ENCODE assay signal across 24 mouse cellular contexts in the genomic region with DNA sequence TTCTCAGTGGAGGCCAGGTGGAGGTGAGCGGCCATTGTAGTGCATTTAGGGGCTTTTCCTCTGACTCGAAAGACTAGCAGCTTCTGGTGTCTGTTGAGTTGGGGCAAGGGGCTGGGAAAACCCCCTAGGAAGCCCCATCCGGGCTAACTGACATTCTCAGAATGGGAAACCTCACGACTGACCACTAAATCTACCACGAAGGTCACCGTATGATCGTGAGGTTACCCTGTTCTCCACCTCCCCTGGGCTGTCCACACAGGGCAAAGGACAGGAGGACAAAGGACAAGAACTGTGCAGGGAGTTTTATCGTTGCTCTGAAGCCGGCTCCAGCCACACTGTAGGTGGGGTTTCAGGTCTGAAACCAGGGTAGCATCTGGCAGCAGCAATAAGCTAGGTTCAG. TPM values are rescaled to one million over a fixed set of nuclear protein-coding genes. Genes with fewer than 3 reads are reported as not detected.
DNase-seq lines count a peak whose midpoint lies in the region; ATAC-seq and TF ChIP-seq lines count a peak whose summit lies in the region.
"Had no signal": no experiment of that assay in that cellular context is flagged by ENCODE, and none has a peak within 500 bp of the region (broad histone marks: within the 10 kb centered on the region; RNA-seq: fewer than 3 reads in every experiment).

No protein-coding gene starts in this region.

- H3K79me2 ChIP-seq in liver, adult 2 months (ENCODE audit: control insufficient read depth, insufficient read depth, low read length) = no peaks in the 10 kb centered on the region

- 90% methylated on average over 9 of the region's 9 CpGs for WGBS in forebrain, embryonic 11.5 days
- 89% methylated on average over 9 of the region's 9 CpGs for WGBS in forebrain, embryonic 13.5 days
- 34% methylated on average over 9 of the region's 9 CpGs for WGBS in liver, adult 2 months
- WGBS in liver, embryonic 13.5 days (ENCODE audit: insufficient replicate concordance) = 43% methylated on average over 9 of the region's 9 CpGs
- 87% methylated on average over 9 of the region's 9 CpGs for WGBS in hindbrain, embryonic 14.5 days
- 84% methylated on average over 9 of the region's 9 CpGs for WGBS in heart, embryonic 12.5 days

- H3K27ac ChIP-seq in forebrain, embryonic 11.5 days (ENCODE audit: low read depth, low read length) = no peak overlapping the region
- H3K27ac ChIP-seq in forebrain, embryonic 13.5 days = no peak overlapping the region
- peak overlapping the region; percentile 79 for H3K27ac ChIP-seq in liver, adult 2 months (replicated peaks; ENCODE audit: insufficient read depth, low read depth, low read length)
- no peak overlapping the region; the same call in 1 of the 2 replicates for H3K27ac ChIP-seq in liver, embryonic 13.5 days
- no peak overlapping the region for H3K27ac ChIP-seq in hindbrain, embryonic 14.5 days
- no peak overlapping the region for H3K27ac ChIP-seq in heart, embryonic 12.5 days (ENCODE audit: poor library complexity, severe bottlenecking)
- H3K27ac ChIP-seq: embryonic facial prominence, embryonic 12.5 days; forebrain, embryonic 15.5 days; left cerebral cortex, adult 2 months had no signal

- ATAC-seq in forebrain, embryonic 11.5 days (replicated peaks; ENCODE audit: low FRiP score) = no peak
- no peak for ATAC-seq in forebrain, embryonic 13.5 days
- ATAC-seq in liver, embryonic 13.5 days (ENCODE audit: low read depth) = peak; percentile 70
- no peak for ATAC-seq in hindbrain, embryonic 14.5 days (ENCODE audit: low FRiP score)
- ATAC-seq in heart, embryonic 12.5 days (ENCODE audit: insufficient number of reproducible peaks, low FRiP score) = no peak
- ATAC-seq: forebrain, embryonic 15.5 days; inflammation-experienced regulatory T-cells, adult 6 months had no signal

- no peak overlapping the region for H3K4me3 ChIP-seq in forebrain, embryonic 11.5 days (ENCODE audit: low read depth, low read length)
- H3K4me3 ChIP-seq in forebrain, embryonic 13.5 days = no peak overlapping the region
- H3K4me3 ChIP-seq in liver, adult 2 months (ENCODE audit: insufficient read depth, low read depth, low read length) = no peak overlapping the region
- H3K4me3 ChIP-seq in liver, embryonic 13.5 days (replicated peaks) = no peak overlapping the region
- H3K4me3 ChIP-seq in hindbrain, embryonic 14.5 days (replicated peaks; ENCODE audit: low read length) = no peak overlapping the region
- H3K4me3 ChIP-seq in heart, embryonic 12.5 days = no peak overlapping the region
- H3K4me3 ChIP-seq: embryonic facial prominence, embryonic 12.5 days; erythroblast, embryonic 14.5 days; forebrain, embryonic 15.5 days; left cerebral cortex, adult 2 months; megakaryocyte, embryonic 14.5 days had no signal

- TF ChIP-seq CTCF in liver, adult 2 months (IDR thresholded peaks at IDR 0.05; ENCODE audit: low read depth, low read length) = no peak

- DNase-seq in forebrain, embryonic 11.5 days (ENCODE audit: low spot score) = peak; percentile 38
- DNase-seq in liver, adult 2 months (ENCODE audit: extremely low read depth, low read depth, low spot score) = peak; percentile 84
- no peak for DNase-seq in liver
- no peak for DNase-seq in liver, embryonic 13.5 days
- no peak for DNase-seq in hindbrain, embryonic 14.5 days (ENCODE audit: low spot score)
- DNase-seq in ovary, postnatal 36 days (ENCODE audit: low spot score) = no peak
- DNase-seq: adrenal gland, postnatal 36 days; cerebellum, adult 9-10 months; heart, postnatal 10 days; left cerebral cortex, postnatal 4 days; lung, adult 18-20 months; lung, postnatal 14 days; midbrain, embryonic 14.5 days; spleen, adult 18-20 months; thymus, postnatal 25 days had no signal

- no peaks in the 10 kb centered on the region for H3K9me3 ChIP-seq in forebrain, embryonic 11.5 days (ENCODE audit: control insufficient read depth, low read length)
- H3K9me3 ChIP-seq in forebrain, embryonic 13.5 days (replicated peaks) = no peaks in the 10 kb centered on the region
- H3K9me3 ChIP-seq in liver, embryonic 13.5 days (replicated peaks) = no peaks in the 10 kb centered on the region
- no peaks in the 10 kb centered on the region for H3K9me3 ChIP-seq in hindbrain, embryonic 14.5 days (ENCODE audit: control insufficient read depth, low read length)
- H3K9me3 ChIP-seq in heart, embryonic 12.5 days (replicated peaks) = no peaks in the 10 kb centered on the region
- H3K9me3 ChIP-seq: embryonic facial prominence, embryonic 12.5 days; forebrain, embryonic 15.5 days; megakaryocyte, embryonic 14.5 days had no signal

- no peaks in the 10 kb centered on the region for H3K27me3 ChIP-seq in forebrain, embryonic 11.5 days (ENCODE audit: control insufficient read depth, insufficient read depth, low read length)
- no peaks in the 10 kb centered on the region for H3K27me3 ChIP-seq in forebrain, embryonic 13.5 days
- no peaks in the 10 kb centered on the region for H3K27me3 ChIP-seq in liver, adult 2 months (ENCODE audit: control insufficient read depth, insufficient read depth, low read length)
- no peaks in the 10 kb centered on the region for H3K27me3 ChIP-seq in liver, embryonic 13.5 days
- H3K27me3 ChIP-seq in hindbrain, embryonic 14.5 days (ENCODE audit: control insufficient read depth, insufficient read depth, low read length) = no peaks in the 10 kb centered on the region
- no peaks in the 10 kb centered on the region for H3K27me3 ChIP-seq in heart, embryonic 12.5 days (replicated peaks)
- H3K27me3 ChIP-seq: embryonic facial prominence, embryonic 12.5 days; forebrain, embryonic 15.5 days had no signal

- H3K4me2 ChIP-seq in forebrain, embryonic 11.5 days (ENCODE audit: low read depth, low read length, severe bottlenecking) = no peak overlapping the region
- no peak overlapping the region for H3K4me2 ChIP-seq in forebrain, embryonic 13.5 days
- H3K4me2 ChIP-seq in liver, embryonic 13.5 days = no peak overlapping the region
- H3K4me2 ChIP-seq in hindbrain, embryonic 14.5 days (replicated peaks) = no peak overlapping the region
- no peak overlapping the region for H3K4me2 ChIP-seq in heart, embryonic 12.5 days
- H3K4me2 ChIP-seq: embryonic facial prominence, embryonic 12.5 days; forebrain, embryonic 15.5 days had no signal

- H3K9ac ChIP-seq in forebrain, embryonic 11.5 days (ENCODE audit: low read length) = no peak overlapping the region
- H3K9ac ChIP-seq in forebrain, embryonic 13.5 days = no peak overlapping the region
- 0 out of 2 replicates have a peak overlapping the region, but pooled peaks have one; percentile 6 for H3K9ac ChIP-seq in liver, adult 2 months (ENCODE audit: low read depth, low read length)
- H3K9ac ChIP-seq in liver, embryonic 13.5 days = no peak overlapping the region
- no peak overlapping the region for H3K9ac ChIP-seq in hindbrain, embryonic 14.5 days
- no peak overlapping the region for H3K9ac ChIP-seq in heart, embryonic 12.5 days
- H3K9ac ChIP-seq: embryonic facial prominence, embryonic 12.5 days; forebrain, embryonic 15.5 days had no signal

- no peak for TF ChIP-seq POLR2A in liver, adult 2 months (IDR thresholded peaks at IDR 0.05; ENCODE audit: extremely low read depth, insufficient read depth, low read length)

- H3K4me1 ChIP-seq in forebrain, embryonic 11.5 days (replicated peaks; ENCODE audit: control insufficient read depth, insufficient read depth, low read length) = peaks cover 3% of the 10 kb centered on the region; the same call in 1 of the 2 replicates
- H3K4me1 ChIP-seq in forebrain, embryonic 13.5 days = peaks cover 28% of the 10 kb centered on the region
- peaks cover 21% of the 10 kb centered on the region for H3K4me1 ChIP-seq in liver, adult 2 months (ENCODE audit: control insufficient read depth, insufficient read depth, low read length)
- H3K4me1 ChIP-seq in liver, embryonic 13.5 days (replicated peaks) = peaks cover 19% of the 10 kb centered on the region
- H3K4me1 ChIP-seq in hindbrain, embryonic 14.5 days (replicated peaks; ENCODE audit: control insufficient read depth, insufficient read depth, low read length) = peaks cover 18% of the 10 kb centered on the region
- H3K4me1 ChIP-seq in heart, embryonic 12.5 days (replicated peaks) = peaks cover 25% of the 10 kb centered on the region

- H3K36me3 ChIP-seq in forebrain, embryonic 11.5 days (ENCODE audit: control insufficient read depth, insufficient read depth, low read length) = no peaks in the 10 kb centered on the region
- H3K36me3 ChIP-seq in forebrain, embryonic 13.5 days (ENCODE audit: poor library complexity, severe bottlenecking) = 0 out of 2 replicates have a peak, but pooled peaks cover 2% of the 10 kb centered on the region
- no peaks in the 10 kb centered on the region for H3K36me3 ChIP-seq in liver, adult 2 months (ENCODE audit: control insufficient read depth, insufficient read depth, low read length)
- no peaks in the 10 kb centered on the region for H3K36me3 ChIP-seq in liver, embryonic 13.5 days
- no peaks in the 10 kb centered on the region for H3K36me3 ChIP-seq in hindbrain, embryonic 14.5 days (replicated peaks; ENCODE audit: control insufficient read depth, insufficient read depth)
- no peaks in the 10 kb centered on the region for H3K36me3 ChIP-seq in heart, embryonic 12.5 days
- H3K36me3 ChIP-seq: embryonic facial prominence, embryonic 12.5 days; forebrain, embryonic 15.5 days had no signal

RNA-seq across cellular contexts. Expression of a gene that starts 1.8 kb away (rescaled TPM):
- 22.8 and 23.8 TPM in 2 replicates for polyA plus RNA-seq in forebrain, embryonic 11.5 days (2014; fragmentation: Nextera tagmentation; extraction: Ambion mirVana)
- 37.1 and 39.8 TPM in 2 replicates for polyA plus RNA-seq in forebrain, embryonic 13.5 days (2015; fragmentation: Nextera tagmentation; extraction: Ambion mirVana)
- total RNA-seq in liver, adult 2 months (2014; rRNA removed) = 0.37 and 0.40 TPM in 2 replicates
- 0.05 and 0.24 TPM in 2 replicates for polyA plus RNA-seq in liver, adult 2 months (2012; rRNA removed)
- 0.81 and 0.92 TPM in 2 replicates for polyA plus RNA-seq in liver, embryonic 13.5 days (2015; fragmentation: Nextera tagmentation; extraction: Ambion mirVana)
- polyA plus RNA-seq in hindbrain, embryonic 14.5 days (2014; fragmentation: Nextera tagmentation; extraction: Ambion mirVana) = 44.3 and 44.5 TPM in 2 replicates
- polyA plus RNA-seq in heart, embryonic 12.5 days (2016; fragmentation: Nextera tagmentation; extraction: Ambion mirVana) = 6.5 and 6.7 TPM in 2 replicates
- polyA plus RNA-seq: erythroblast, embryonic 14.5 days had no signal

RNA-seq across cellular contexts. Expression of a gene that starts 30.9 kb away (rescaled TPM):
- 0.35 and 0.63 TPM in 2 replicates for polyA plus RNA-seq in forebrain, embryonic 11.5 days (2014; fragmentation: Nextera tagmentation; extraction: Ambion mirVana)
- 0.29 and 0.40 TPM in 2 replicates for polyA plus RNA-seq in forebrain, embryonic 13.5 days (2015; fragmentation: Nextera tagmentation; extraction: Ambion mirVana)
- total RNA-seq in liver, adult 2 months (2014; rRNA removed) = 1.0 and 2.2 TPM in 2 replicates
- polyA plus RNA-seq in liver, adult 2 months (2012; rRNA removed) = 0.51 and 1.1 TPM in 2 replicates
- 0.02 and 0.05 TPM in 2 replicates for polyA plus RNA-seq in liver, embryonic 13.5 days (2015; fragmentation: Nextera tagmentation; extraction: Ambion mirVana)
- polyA plus RNA-seq in hindbrain, embryonic 14.5 days (2014; fragmentation: Nextera tagmentation; extraction: Ambion mirVana) = 0.62 and 0.69 TPM in 2 replicates
- 0.17 and 0.62 TPM in 2 replicates for polyA plus RNA-seq in heart, embryonic 12.5 days (2016; fragmentation: Nextera tagmentation; extraction: Ambion mirVana)
- total RNA-seq: MEL had no signal
- polyA plus RNA-seq: erythroblast, embryonic 14.5 days had no signal

RNA-seq across cellular contexts. Expression of a gene that starts 37.2 kb away (rescaled TPM):
- polyA plus RNA-seq in forebrain, embryonic 11.5 days (2014; fragmentation: Nextera tagmentation; extraction: Ambion mirVana) = 69.1 and 71.3 TPM in 2 replicates
- 51.9 and 56.4 TPM in 2 replicates for polyA plus RNA-seq in forebrain, embryonic 13.5 days (2015; fragmentation: Nextera tagmentation; extraction: Ambion mirVana)
- 16.4 and 19.4 TPM in 2 replicates for total RNA-seq in liver, adult 2 months (2014; rRNA removed)
- polyA plus RNA-seq in liver, adult 2 months (2012; rRNA removed) = 20.0 and 24.5 TPM in 2 replicates
- 41.0 and 44.8 TPM in 2 replicates for polyA plus RNA-seq in liver, embryonic 13.5 days (2015; fragmentation: Nextera tagmentation; extraction: Ambion mirVana)
- polyA plus RNA-seq in hindbrain, embryonic 14.5 days (2014; fragmentation: Nextera tagmentation; extraction: Ambion mirVana) = 46.0 and 50.4 TPM in 2 replicates
- polyA plus RNA-seq in heart, embryonic 12.5 days (2016; fragmentation: Nextera tagmentation; extraction: Ambion mirVana) = 37.9 and 41.6 TPM in 2 replicates

RNA-seq across cellular contexts. Expression of a gene that starts 53.6 kb away (rescaled TPM):
- 0.15 TPM in 1 of 2 replicates, not detected in the other for polyA plus RNA-seq in forebrain, embryonic 11.5 days (2014; fragmentation: Nextera tagmentation; extraction: Ambion mirVana)
- polyA plus RNA-seq in forebrain, embryonic 13.5 days (2015; fragmentation: Nextera tagmentation; extraction: Ambion mirVana) = 0.74 and 1.4 TPM in 2 replicates
- 0.09 TPM in 1 of 2 replicates, not detected in the other for total RNA-seq in liver, adult 2 months (2014; rRNA removed)
- polyA plus RNA-seq in liver, adult 2 months (2012; rRNA removed) = 0.07 and 0.12 TPM in 2 replicates
- polyA plus RNA-seq in liver, embryonic 13.5 days (2015; fragmentation: Nextera tagmentation; extraction: Ambion mirVana) = 0.08 and 0.15 TPM in 2 replicates
- 16.1 and 17.9 TPM in 2 replicates for polyA plus RNA-seq in hindbrain, embryonic 14.5 days (2014; fragmentation: Nextera tagmentation; extraction: Ambion mirVana)
- 0.21 and 0.24 TPM in 2 replicates for polyA plus RNA-seq in heart, embryonic 12.5 days (2016; fragmentation: Nextera tagmentation; extraction: Ambion mirVana)
- total RNA-seq: adrenal gland, postnatal 36 days had no signal
- polyA plus RNA-seq: embryonic facial prominence, embryonic 12.5 days; erythroblast, embryonic 14.5 days; inflammation-experienced regulatory T-cells, adult 6 months had no signal

Comparison
In these comparisons a context has a peak if more than half of its experiments do, and no peak if none do; other contexts are left out.
1. DNase-seq: peak in forebrain, embryonic 11.5 days (single experiment) and liver, adult 2 months (single experiment); none in liver (single experiment), liver, embryonic 13.5 days (single experiment), hindbrain, embryonic 14.5 days (single experiment) and ovary, postnatal 36 days (single experiment).